Mouse (Mus musculus): Measurements from ENCODE around the gene Hist1h2bb. TPM values are rescaled to one million over a fixed set of nuclear protein-coding genes. Genes with fewer than 3 reads are reported as not detected.
"Not testable (repeated sequence)": the region's sequence is repeated elsewhere in the genome, so short reads cannot be mapped to it uniquely, and the experiment has no call there.

The Hist1h2bb gene
- polyA plus RNA-seq, 1 experiment from 2014 or later, result 2.3 TPM

DNA sequence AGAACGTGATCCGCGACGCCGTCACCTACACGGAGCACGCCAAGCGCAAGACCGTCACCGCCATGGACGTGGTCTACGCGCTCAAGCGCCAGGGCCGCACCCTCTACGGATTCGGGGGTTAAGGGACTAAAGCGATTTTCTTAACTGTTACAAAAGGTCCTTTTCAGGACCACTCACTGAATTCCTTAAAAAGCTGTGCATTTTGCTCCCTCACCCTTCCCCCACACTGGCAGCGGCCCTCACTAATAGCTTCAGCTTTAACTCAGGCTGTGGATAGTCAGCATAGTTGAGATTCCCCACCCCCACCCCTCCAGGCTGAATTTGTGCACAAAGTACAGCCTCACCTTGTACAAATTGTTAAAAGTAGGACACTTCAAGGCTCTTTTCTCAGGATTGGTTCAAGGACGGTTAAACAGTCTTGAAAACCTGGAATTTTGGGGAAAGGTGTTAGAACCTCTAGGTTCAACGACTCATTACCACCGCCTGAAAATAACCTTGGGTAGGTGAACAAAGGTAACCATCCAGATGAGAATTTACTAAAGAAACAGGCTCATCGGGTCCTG is 10.8 kb downstream of the Hist1h2bb start:
- DNase-seq (ENCODE audit: low spot score), result peak; percentile 63
- Histone ChIP-seq H3K27ac (replicated peaks) (peak overlapping the region; percentile 92), H3K4me1 (peaks cover 36% of the 10 kb centered on the region), H3K27me3 (ENCODE audit: low read depth, poor library complexity, severe bottlenecking) (no peaks in the 10 kb centered on the region), H3K9me3 (replicated peaks) (no peaks in the 10 kb centered on the region), H3K36me3 (no peaks in the 10 kb centered on the region), H3K4me3 (peak overlapping the region; percentile 53)
- WGBS, result under 1% methylated on average over 23 of the region's 23 CpGs

DNA sequence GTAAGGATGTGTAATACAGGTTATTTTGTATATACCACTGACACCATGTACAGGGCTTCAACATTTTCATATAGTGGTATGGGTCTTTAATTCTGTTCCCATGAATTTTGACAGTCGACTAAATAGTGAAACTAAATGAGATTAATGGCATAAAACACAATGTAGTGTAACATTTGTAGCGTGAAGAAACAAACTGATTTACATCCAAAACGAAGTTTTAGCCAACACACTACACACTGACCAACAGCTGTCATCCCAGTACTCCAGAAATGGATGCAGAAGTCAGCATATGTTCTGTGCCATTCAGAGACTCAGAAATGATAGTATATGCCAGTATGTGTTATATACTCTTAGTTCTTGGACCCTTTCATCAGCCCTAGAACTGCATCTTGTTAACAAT is 11.4 kb downstream of the Hist1h2bb start:
- no peak for DNase-seq (ENCODE audit: low spot score)
- 44% methylated on average over 3 of the region's 3 CpGs for WGBS
- Histone ChIP-seq H3K4me1 (peaks cover 32% of the 10 kb centered on the region), H3K27ac (replicated peaks) (peak overlapping the region; percentile 92), H3K9me3 (replicated peaks) (no peaks in the 10 kb centered on the region), H3K36me3 (no peaks in the 10 kb centered on the region), H3K4me3 (peak overlapping the region; percentile 53; the same call in 1 of the 2 replicates), H3K27me3 (ENCODE audit: low read depth, poor library complexity, severe bottlenecking) (no peaks in the 10 kb centered on the region)

DNA sequence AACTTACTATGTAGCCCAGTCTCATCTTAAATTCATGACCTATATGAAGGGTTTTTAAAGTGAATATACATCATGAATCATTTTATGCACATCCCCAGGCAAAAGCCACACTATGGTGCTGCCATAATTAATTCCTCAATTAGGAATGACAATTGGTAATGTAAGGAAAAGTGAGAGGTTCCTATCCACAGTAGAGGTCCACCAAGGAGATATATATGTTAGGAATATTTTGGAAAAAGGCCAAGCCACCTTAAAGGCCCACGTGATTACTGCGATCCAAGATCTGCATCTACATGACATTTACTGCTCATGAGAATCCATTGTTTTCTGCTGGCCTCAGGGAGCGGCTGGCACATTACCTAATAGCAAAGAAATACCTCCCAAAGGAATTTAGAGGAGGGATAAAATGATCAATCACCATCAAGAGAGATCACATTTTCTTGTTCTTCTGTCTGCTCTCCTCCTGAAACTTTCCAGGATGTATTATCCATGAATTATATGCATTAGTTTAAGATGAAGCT is 12.8 kb downstream of the Hist1h2bb start:
- Histone ChIP-seq H3K4me3 (peak overlapping the region; percentile 69; the same call in 1 of the 2 replicates), H3K27me3 (ENCODE audit: low read depth, poor library complexity, severe bottlenecking) (no peaks in the 10 kb centered on the region), H3K27ac (replicated peaks) (peak overlapping the region; percentile 92), H3K36me3 (no peaks in the 10 kb centered on the region), H3K4me1 (peaks cover 40% of the 10 kb centered on the region), H3K9me3 (replicated peaks) (no peaks in the 10 kb centered on the region)
- no peak for DNase-seq (ENCODE audit: low spot score)
- 81% methylated on average over 3 of the region's 3 CpGs for WGBS

DNA sequence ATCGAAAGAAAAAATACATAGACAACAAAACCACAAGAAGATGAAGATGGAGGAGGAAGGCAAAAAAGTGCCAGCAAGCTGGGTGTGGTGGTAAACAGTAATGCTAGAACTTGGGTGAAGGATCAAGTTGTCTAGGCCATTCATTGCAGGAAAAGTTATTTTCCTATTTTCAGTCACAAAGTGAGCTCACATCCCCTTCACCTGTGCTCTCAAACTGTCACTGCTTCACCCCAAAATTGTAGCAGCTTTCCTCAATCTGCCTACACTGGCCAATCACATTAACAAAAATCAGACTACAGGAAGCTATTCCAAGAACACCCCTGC is 13.3 kb downstream of the Hist1h2bb start:
- Histone ChIP-seq H3K4me3 (peak overlapping the region; percentile 69), H3K36me3 (no peaks in the 10 kb centered on the region), H3K9me3 (replicated peaks) (no peaks in the 10 kb centered on the region), H3K4me1 (peaks cover 46% of the 10 kb centered on the region), H3K27ac (replicated peaks) (peak overlapping the region; percentile 92), H3K27me3 (ENCODE audit: low read depth, poor library complexity, severe bottlenecking) (no peaks in the 10 kb centered on the region)
- no peak for DNase-seq (ENCODE audit: low spot score)
- WGBS, result 70% methylated on average over 1 of the region's 1 CpGs

DNA sequence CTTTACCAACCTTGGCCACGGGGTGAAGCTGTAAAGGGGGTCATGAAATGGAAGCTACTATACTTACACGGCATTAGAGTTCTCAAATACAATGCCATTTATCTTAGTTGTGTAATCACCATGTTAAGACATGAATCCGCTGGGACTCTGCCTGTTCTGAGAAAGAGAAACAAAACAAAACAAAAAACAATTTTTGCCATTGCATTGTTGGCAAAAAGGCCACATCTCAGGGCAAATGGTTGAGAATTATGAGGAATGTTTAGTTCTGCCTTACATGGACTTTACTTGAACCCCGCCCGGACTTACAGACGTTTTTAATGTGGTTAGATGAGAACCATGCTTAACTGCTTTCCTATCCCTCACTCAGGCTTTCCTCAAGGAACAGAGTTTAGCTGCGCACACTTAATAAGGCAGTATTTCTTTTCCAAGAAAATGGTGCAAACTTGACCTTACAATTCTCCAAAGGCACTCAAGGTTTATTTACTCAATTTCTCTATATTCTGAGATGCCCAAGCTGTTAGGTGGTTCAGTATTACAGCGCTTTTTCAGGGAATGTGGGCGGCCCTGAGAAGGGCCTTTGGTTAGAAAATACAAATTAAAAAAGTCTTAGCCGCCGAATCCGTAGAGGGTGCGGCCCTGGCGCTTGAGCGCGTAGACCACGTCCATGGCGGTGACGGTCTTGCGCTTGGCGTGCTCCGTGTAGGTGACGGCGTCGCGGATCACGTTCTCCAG is 13.9 kb downstream of the Hist1h2bb start:
- under 1% methylated on average over 22 of the region's 27 CpGs for WGBS
- Histone ChIP-seq H3K4me3 (peak overlapping the region; percentile 69), H3K36me3 (no peaks in the 10 kb centered on the region), H3K9me3 (replicated peaks) (no peaks in the 10 kb centered on the region), H3K27ac (replicated peaks) (peak overlapping the region; percentile 92), H3K4me1 (peaks cover 50% of the 10 kb centered on the region), H3K27me3 (ENCODE audit: low read depth, poor library complexity, severe bottlenecking) (no peaks in the 10 kb centered on the region)
- peak; percentile 50 for DNase-seq (ENCODE audit: low spot score)

DNA sequence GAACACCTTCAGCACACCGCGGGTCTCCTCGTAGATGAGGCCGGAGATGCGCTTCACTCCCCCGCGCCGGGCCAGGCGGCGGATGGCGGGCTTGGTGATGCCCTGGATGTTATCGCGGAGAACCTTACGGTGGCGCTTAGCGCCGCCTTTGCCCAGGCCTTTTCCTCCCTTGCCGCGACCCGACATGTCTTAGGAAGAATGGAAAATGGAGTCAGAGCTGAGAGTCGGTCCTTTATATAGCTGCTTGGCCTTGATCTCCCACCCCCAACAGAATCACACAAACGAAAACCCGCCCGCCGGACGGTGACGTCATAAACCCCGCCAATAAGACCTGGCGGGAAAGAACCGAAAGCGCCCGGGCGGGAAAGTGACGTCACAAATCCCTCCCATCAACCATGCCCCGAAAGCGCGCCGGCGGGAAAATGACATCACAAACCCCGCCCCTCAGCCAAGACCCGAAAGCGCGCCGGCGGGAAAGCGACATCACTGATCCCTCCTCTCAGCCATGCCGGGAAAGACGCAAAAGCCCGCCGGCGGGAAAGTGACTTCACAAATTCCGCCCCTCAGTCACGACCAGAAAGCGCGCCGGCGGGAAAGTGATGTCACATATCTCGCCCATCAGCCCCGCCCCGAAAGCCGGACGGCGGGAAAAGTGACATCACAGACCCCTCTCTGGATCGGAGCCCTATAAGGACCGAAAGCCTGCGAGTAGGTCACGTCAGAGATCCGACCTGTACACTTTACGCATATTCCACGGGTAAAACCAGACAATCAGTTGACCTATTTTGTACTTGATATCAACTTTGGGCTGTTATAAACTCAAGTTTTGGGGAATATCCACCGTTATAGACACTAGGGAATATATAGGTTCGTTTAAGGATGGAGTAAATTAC is 14.7 kb downstream of the Hist1h2bb start, which contains the start of gene Hist1h4a:
Gene Hist1h4a, minus strand, starts transcription at position 259 of the 893 bp plus-strand sequence.
- Histone ChIP-seq H3K4me3 (peak within 1 kb of the TSS; percentile 69), H3K36me3 (no peaks in the 10 kb centered on the region), H3K4me1 (peaks cover 50% of the 10 kb centered on the region), H3K9me3 (replicated peaks) (no peaks in the 10 kb centered on the region), H3K27ac (replicated peaks) (peak within 1 kb of the TSS; percentile 92), H3K27me3 (ENCODE audit: low read depth, poor library complexity, severe bottlenecking) (no peaks in the 10 kb centered on the region)
- WGBS, result under 1% methylated on average over 72 of the region's 72 CpGs
- DNase-seq (ENCODE audit: low spot score), result peak; percentile 99

DNA sequence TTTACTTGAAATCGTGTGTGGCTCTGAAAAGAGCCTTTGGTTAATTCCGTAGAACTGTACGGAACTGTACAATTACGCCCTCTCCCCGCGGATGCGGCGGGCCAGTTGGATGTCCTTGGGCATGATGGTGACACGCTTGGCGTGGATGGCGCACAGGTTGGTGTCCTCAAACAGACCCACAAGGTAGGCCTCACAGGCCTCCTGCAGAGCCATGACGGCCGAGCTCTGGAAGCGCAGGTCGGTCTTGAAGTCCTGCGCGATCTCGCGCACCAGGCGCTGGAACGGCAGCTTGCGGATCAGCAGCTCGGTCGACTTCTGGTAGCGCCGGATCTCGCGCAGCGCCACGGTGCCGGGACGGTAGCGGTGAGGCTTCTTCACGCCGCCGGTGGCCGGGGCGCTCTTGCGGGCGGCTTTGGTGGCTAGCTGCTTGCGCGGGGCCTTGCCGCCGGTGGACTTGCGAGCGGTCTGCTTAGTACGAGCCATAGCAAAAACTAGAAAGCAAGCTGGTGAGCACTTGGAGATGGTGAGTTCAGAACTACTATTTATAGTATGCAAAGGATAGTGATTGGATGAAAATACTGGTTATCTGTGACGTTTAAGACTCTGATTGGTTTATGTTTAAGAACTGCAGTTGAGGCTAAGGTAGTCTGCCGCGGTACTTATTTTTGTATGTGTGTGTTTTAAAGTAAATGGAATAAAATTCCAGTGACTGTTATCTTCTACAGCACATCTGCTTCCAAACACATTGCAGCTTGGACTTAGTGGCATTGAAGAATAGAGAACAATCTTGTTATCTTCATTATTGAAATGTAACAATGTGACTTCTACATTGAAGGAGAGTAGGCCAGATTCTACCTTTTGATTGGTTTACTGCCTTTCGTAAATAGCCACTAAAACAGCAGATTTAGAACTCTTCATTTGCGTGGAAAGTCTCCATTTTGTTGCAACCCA is 15.6 kb downstream of the Hist1h2bb start, which contains the start of gene Hist1h3a:
Gene Hist1h3a, minus strand, starts transcription at position 516 of the 951 bp plus-strand sequence.
- not testable (repeated sequence) for H3K27me3 ChIP-seq (ENCODE audit: low read depth, poor library complexity, severe bottlenecking); H3K36me3 ChIP-seq; H3K9me3 ChIP-seq (replicated peaks)
- under 1% methylated on average over 40 of the region's 52 CpGs for WGBS
- H3K4me3 ChIP-seq, result peak within 1 kb of the TSS; percentile 69
- peak; percentile 69 for DNase-seq (ENCODE audit: low spot score)
- peaks cover 49% of the 10 kb centered on the region for H3K4me1 ChIP-seq
- H3K27ac ChIP-seq (replicated peaks), result peak within 1 kb of the TSS; percentile 92

DNA sequence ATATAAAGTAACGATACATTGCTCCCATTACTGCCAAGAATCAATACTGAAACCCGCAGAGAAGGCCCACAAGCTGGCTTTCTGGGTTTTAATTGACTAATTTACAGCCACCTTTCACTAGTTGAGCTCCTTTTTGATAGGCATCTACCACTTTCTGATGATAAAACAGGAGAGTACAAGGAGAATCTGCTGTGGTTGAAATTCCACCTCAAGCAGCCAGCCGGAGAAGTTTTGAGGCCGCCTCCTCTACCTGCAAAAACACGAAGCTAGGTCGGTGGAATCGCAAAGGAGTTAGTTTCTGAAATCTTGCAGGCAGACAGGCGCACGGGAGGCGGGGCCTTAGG is 16.7 kb downstream of the Hist1h2bb start:
- H3K36me3 ChIP-seq, result no peaks in the 10 kb centered on the region
- DNase-seq (ENCODE audit: low spot score), result no peak
- no peaks in the 10 kb centered on the region for H3K9me3 ChIP-seq (replicated peaks)
- under 1% methylated on average over 10 of the region's 10 CpGs for WGBS
- H3K27me3 ChIP-seq (ENCODE audit: low read depth, poor library complexity, severe bottlenecking), result no peaks in the 10 kb centered on the region
- H3K4me3 ChIP-seq, result peak overlapping the region; percentile 69
- H3K27ac ChIP-seq (replicated peaks), result peak overlapping the region; percentile 92
- peaks cover 40% of the 10 kb centered on the region for H3K4me1 ChIP-seq

DNA sequence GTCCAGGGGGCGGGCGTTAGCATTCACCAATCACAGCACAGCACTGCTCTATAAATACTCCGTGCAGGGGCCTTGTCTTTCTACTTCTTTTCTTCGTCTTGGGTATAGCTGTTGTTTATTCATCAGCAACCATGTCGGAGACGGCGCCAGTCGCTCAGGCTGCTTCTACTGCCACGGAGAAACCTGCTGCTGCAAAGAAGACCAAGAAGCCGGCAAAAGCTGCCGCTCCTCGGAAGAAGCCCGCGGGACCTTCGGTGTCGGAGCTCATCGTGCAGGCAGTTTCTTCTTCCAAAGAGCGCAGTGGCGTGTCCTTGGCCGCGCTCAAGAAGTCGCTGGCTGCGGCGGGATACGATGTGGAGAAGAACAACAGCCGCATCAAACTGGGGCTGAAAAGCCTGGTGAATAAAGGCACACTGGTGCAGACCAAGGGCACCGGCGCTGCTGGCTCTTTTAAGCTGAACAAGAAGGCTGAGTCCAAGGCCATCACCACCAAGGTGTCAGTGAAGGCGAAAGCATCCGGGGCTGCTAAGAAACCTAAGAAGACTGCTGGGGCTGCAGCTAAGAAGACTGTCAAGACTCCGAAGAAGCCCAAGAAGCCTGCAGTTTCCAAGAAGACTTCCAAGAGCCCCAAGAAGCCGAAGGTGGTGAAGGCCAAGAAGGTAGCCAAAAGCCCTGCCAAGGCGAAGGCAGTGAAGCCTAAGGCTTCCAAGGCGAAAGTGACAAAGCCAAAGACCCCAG is 17.2 kb downstream of the Hist1h2bb start, which contains the start of gene Hist1h1a:
Gene Hist1h1a, plus strand, starts transcription at position 81 of the 738 bp plus-strand sequence.
- H3K27me3 ChIP-seq (ENCODE audit: low read depth, poor library complexity, severe bottlenecking), result no peaks in the 10 kb centered on the region
- peak; percentile 92 for DNase-seq (ENCODE audit: low spot score)
- H3K27ac ChIP-seq (replicated peaks), result peak within 1 kb of the TSS; percentile 92
- H3K4me1 ChIP-seq, result peaks cover 40% of the 10 kb centered on the region
- WGBS, result 3% methylated on average over 34 of the region's 34 CpGs
- no peaks in the 10 kb centered on the region for H3K9me3 ChIP-seq (replicated peaks)
- peak within 1 kb of the TSS; percentile 69 for H3K4me3 ChIP-seq
- no peaks in the 10 kb centered on the region for H3K36me3 ChIP-seq

DNA sequence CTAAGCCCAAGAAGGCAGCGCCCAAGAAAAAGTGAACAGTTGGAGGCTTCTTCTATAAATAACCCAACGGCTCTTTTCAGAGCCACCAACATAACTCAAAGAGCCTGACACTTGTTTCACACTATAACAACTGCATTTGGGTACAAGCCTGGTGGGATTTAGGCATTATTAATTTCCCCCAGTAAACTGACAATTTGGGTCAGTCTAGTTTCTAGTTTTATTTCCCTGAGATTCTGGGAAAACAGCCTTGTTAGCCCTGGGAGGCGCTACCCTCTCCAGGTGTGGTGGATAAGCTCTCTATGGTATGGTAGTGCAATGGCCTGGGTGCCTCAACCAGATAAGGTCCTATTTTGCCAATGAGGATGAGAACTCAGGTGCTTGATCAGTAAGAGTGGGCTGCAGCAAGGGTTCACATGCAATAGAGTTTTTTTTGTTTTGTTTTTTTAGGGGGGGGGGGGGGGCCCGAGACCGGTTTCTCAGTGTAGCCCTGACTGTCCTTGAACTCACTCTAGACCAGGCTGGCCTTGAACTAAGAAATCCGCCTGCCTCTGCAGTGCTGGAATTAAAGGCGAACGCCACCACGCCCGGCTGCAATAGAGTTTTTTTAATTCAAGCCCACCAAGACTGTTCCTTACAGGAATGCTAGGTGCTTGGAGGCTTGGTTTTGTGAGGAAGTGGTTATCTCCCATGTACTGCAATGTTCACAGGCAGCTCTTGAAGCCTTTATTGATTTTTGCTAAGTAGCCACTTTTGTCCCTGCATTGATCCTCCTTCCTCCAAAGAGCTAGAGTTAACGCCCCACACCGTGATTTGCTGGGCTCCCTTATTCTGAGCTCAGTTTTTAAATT is 18.0 kb downstream of the Hist1h2bb start:
- H3K4me1 ChIP-seq, result peaks cover 36% of the 10 kb centered on the region
- H3K9me3 ChIP-seq (replicated peaks), result no peaks in the 10 kb centered on the region
- no peaks in the 10 kb centered on the region for H3K36me3 ChIP-seq
- peak overlapping the region; percentile 69 for H3K4me3 ChIP-seq
- 27% methylated on average over 12 of the region's 12 CpGs for WGBS
- H3K27me3 ChIP-seq (ENCODE audit: low read depth, poor library complexity, severe bottlenecking), result no peaks in the 10 kb centered on the region
- DNase-seq (ENCODE audit: low spot score), result peak; percentile 52
- peak overlapping the region; percentile 92 for H3K27ac ChIP-seq (replicated peaks)
